ENCODE assay signal across 8 mouse cellular contexts in genomic region chr4:154224267-154224969, GRCm38 (mm10). TPM values are rescaled to one million over a fixed set of nuclear protein-coding genes. Genes with fewer than 3 reads are reported as not detected.
A peak's percentile ranks its signal among the peaks of the same experiment; 100 is the strongest.
DNase-seq lines count a peak whose midpoint lies in the region; ATAC-seq lines count a peak whose summit lies in the region.
"Had no signal": no experiment of that assay in that cellular context is flagged by ENCODE, and none has a peak within 500 bp of the region (broad histone marks: within the 10 kb centered on the region; RNA-seq: fewer than 3 reads in every experiment).

No protein-coding gene starts in this region.

- H3K4me3 ChIP-seq in midbrain, embryonic 10.5 days, result no peak overlapping the region
- no peak overlapping the region for H3K4me3 ChIP-seq in midbrain, embryonic 15.5 days
- H3K4me3 ChIP-seq in heart, embryonic 13.5 days, result no peak overlapping the region
- H3K4me3 ChIP-seq in limb, embryonic 10.5 days, result no peak overlapping the region
- H3K4me3 ChIP-seq in stomach, embryonic 16.5 days (replicated peaks; ENCODE audit: low read length), result no peak overlapping the region

- peaks cover 38% of the 10 kb centered on the region for H3K4me1 ChIP-seq in midbrain, embryonic 10.5 days
- H3K4me1 ChIP-seq in midbrain, embryonic 15.5 days, result peaks cover 9% of the 10 kb centered on the region; the same call in 1 of the 2 replicates
- peaks cover 73% of the 10 kb centered on the region for H3K4me1 ChIP-seq in heart, embryonic 13.5 days
- peaks cover 40% of the 10 kb centered on the region for H3K4me1 ChIP-seq in limb, embryonic 10.5 days
- peaks cover 23% of the 10 kb centered on the region for H3K4me1 ChIP-seq in stomach, embryonic 16.5 days (ENCODE audit: control insufficient read depth, insufficient read depth, low read length)

- peak; percentile 28 for DNase-seq in midbrain, embryonic 10.5 days (ENCODE audit: low spot score)
- DNase-seq in limb, embryonic 10.5 days (ENCODE audit: low spot score), result no peak
- no peak for DNase-seq in testis, postnatal 10 days (ENCODE audit: low spot score)
- DNase-seq in cerebellum, adult 9-10 months, result no peak
- DNase-seq: spleen, adult 18-20 months had no signal

- peak overlapping the region; percentile 13; the same call in 1 of the 2 replicates for H3K27ac ChIP-seq in midbrain, embryonic 10.5 days (replicated peaks)
- no peak overlapping the region for H3K27ac ChIP-seq in midbrain, embryonic 15.5 days
- H3K27ac ChIP-seq in heart, embryonic 13.5 days (replicated peaks), result peak overlapping the region; percentile 64
- H3K27ac ChIP-seq in limb, embryonic 10.5 days, result peak overlapping the region; percentile 33; the same call in 1 of the 2 replicates
- peak overlapping the region; percentile 70 for H3K27ac ChIP-seq in stomach, embryonic 16.5 days (ENCODE audit: low read length)

- no peak overlapping the region for H3K9ac ChIP-seq in midbrain, embryonic 15.5 days
- peak overlapping the region; percentile 50; the same call in 1 of the 2 replicates for H3K9ac ChIP-seq in heart, embryonic 13.5 days
- H3K9ac ChIP-seq in stomach, embryonic 16.5 days (ENCODE audit: low read length), result no peak overlapping the region

- H3K9me3 ChIP-seq in midbrain, embryonic 10.5 days (replicated peaks), result no peaks in the 10 kb centered on the region
- no peaks in the 10 kb centered on the region for H3K9me3 ChIP-seq in midbrain, embryonic 15.5 days
- no peaks in the 10 kb centered on the region for H3K9me3 ChIP-seq in heart, embryonic 13.5 days
- no peaks in the 10 kb centered on the region for H3K9me3 ChIP-seq in limb, embryonic 10.5 days (replicated peaks)
- H3K9me3 ChIP-seq in stomach, embryonic 16.5 days (replicated peaks; ENCODE audit: control insufficient read depth, low read length), result no peaks in the 10 kb centered on the region

- no peak overlapping the region for H3K4me2 ChIP-seq in midbrain, embryonic 15.5 days
- H3K4me2 ChIP-seq in heart, embryonic 13.5 days, result no peak overlapping the region
- no peak overlapping the region for H3K4me2 ChIP-seq in stomach, embryonic 16.5 days (ENCODE audit: low read depth, low read length)

- H3K27me3 ChIP-seq in midbrain, embryonic 10.5 days (ENCODE audit: low read depth, poor library complexity, severe bottlenecking), result no peaks in the 10 kb centered on the region
- H3K27me3 ChIP-seq in midbrain, embryonic 15.5 days (replicated peaks), result no peaks in the 10 kb centered on the region
- 0 out of 2 replicates have a peak, but pooled peaks cover 7% of the 10 kb centered on the region for H3K27me3 ChIP-seq in heart, embryonic 13.5 days (replicated peaks)
- no peaks in the 10 kb centered on the region for H3K27me3 ChIP-seq in limb, embryonic 10.5 days (ENCODE audit: low read depth, poor library complexity, severe bottlenecking)
- no peaks in the 10 kb centered on the region for H3K27me3 ChIP-seq in stomach, embryonic 16.5 days (ENCODE audit: control insufficient read depth, insufficient read depth, low read length)

- H3K36me3 ChIP-seq in midbrain, embryonic 10.5 days, result no peaks in the 10 kb centered on the region
- no peaks in the 10 kb centered on the region for H3K36me3 ChIP-seq in midbrain, embryonic 15.5 days (replicated peaks)
- H3K36me3 ChIP-seq in heart, embryonic 13.5 days, result no peaks in the 10 kb centered on the region
- no peaks in the 10 kb centered on the region for H3K36me3 ChIP-seq in limb, embryonic 10.5 days
- H3K36me3 ChIP-seq in stomach, embryonic 16.5 days (ENCODE audit: control insufficient read depth, insufficient read depth, low read length), result no peaks in the 10 kb centered on the region

- no peak for ATAC-seq in midbrain, embryonic 15.5 days (replicated peaks)
- ATAC-seq in heart, embryonic 13.5 days (ENCODE audit: extremely low read depth, insufficient number of reproducible peaks, low FRiP score, low TSS enrichment), result peak; percentile 32; the same call in 1 of the 2 replicates
- ATAC-seq in stomach, embryonic 16.5 days (ENCODE audit: insufficient read depth, low FRiP score), result peak; percentile 80

- WGBS in midbrain, embryonic 10.5 days, result 37% methylated on average over 6 of the region's 6 CpGs
- 33% methylated on average over 6 of the region's 6 CpGs for WGBS in midbrain, embryonic 15.5 days
- WGBS in heart, embryonic 13.5 days, result 21% methylated on average over 6 of the region's 6 CpGs
- WGBS in limb, embryonic 10.5 days, result 10% methylated on average over 6 of the region's 6 CpGs
- 30% methylated on average over 6 of the region's 6 CpGs for WGBS in stomach, embryonic 16.5 days

RNA-seq across cellular contexts. Expression of gene Megf6, which starts 53.9 kb away (rescaled TPM):
- polyA plus RNA-seq in midbrain, embryonic 10.5 days (2016; fragmentation: Nextera tagmentation; extraction: Ambion mirVana), result 21.6 and 23.4 TPM in 2 replicates
- polyA plus RNA-seq in midbrain, embryonic 15.5 days (2015; fragmentation: Nextera tagmentation; extraction: Ambion mirVana), result 9.4 and 9.5 TPM in 2 replicates
- polyA plus RNA-seq in heart, embryonic 13.5 days (2015; fragmentation: Nextera tagmentation; extraction: Ambion mirVana), result 25.9 and 28.4 TPM in 2 replicates
- 33.6 and 43.5 TPM in 2 replicates for polyA plus RNA-seq in limb, embryonic 10.5 days (2016; fragmentation: Nextera tagmentation; extraction: Ambion mirVana)
- polyA plus RNA-seq in stomach, embryonic 16.5 days (2015; fragmentation: Nextera tagmentation; extraction: Ambion mirVana), result 25.2 and 25.6 TPM in 2 replicates
